Comparison of ENCODE assay signal across 8 mouse cellular contexts in genomic region chr7:73391002-73391517, GRCm38 (mm10). TPM values are rescaled to one million over a fixed set of nuclear protein-coding genes. Genes with fewer than 3 reads are reported as not detected.
A peak's percentile ranks its signal among the peaks of the same experiment; 100 is the strongest.
DNase-seq lines count a peak whose midpoint lies in the region; ATAC-seq and TF ChIP-seq lines count a peak whose summit lies in the region.

No protein-coding gene starts in this region.

- peak overlapping the region; percentile 75 for H3K27ac ChIP-seq in lung, postnatal 0 days (ENCODE audit: low read length)

- TF ChIP-seq EP300 in lung, postnatal 0 days (IDR thresholded peaks at IDR 0.05): no peak

- TF ChIP-seq CTCF in lung, postnatal 0 days (IDR thresholded peaks at IDR 0.05): no peak

- DNase-seq in NIH3T3 (ENCODE audit: low read depth): peak; percentile 97
- DNase-seq in cerebellum, adult 9-10 months: peak; percentile 81
- DNase-seq in heart, postnatal 36 days: peak; percentile 88 to 90
- DNase-seq in layer of hippocampus, adult 9-11 months: peak; percentile 80
- peak; percentile 94 for DNase-seq in lung, postnatal 0 days (ENCODE audit: low spot score)
- DNase-seq in right cerebral cortex, adult 18-20 months: peak; percentile 82
- no peak for DNase-seq in thymus, postnatal 36 days

- peak; percentile 67 for ATAC-seq in frontal cortex, adult (ENCODE audit: low TSS enrichment)
- ATAC-seq in lung, postnatal 0 days: peak; percentile 90

- no peaks in the 10 kb centered on the region for H3K27me3 ChIP-seq in lung, postnatal 0 days (replicated peaks; ENCODE audit: insufficient read depth, low read length)

- no peaks in the 10 kb centered on the region for H3K36me3 ChIP-seq in lung, postnatal 0 days (ENCODE audit: insufficient read depth, low read length)

- H3K4me3 ChIP-seq in lung, postnatal 0 days (ENCODE audit: low read depth, low read length): peak overlapping the region; percentile 67

- WGBS in lung, postnatal 0 days: 2% methylated on average over 21 of the region's 42 CpGs

- no peaks in the 10 kb centered on the region for H3K9me3 ChIP-seq in lung, postnatal 0 days (ENCODE audit: low read length)

- peak overlapping the region; percentile 72 for H3K9ac ChIP-seq in lung, postnatal 0 days (replicated peaks; ENCODE audit: low read depth)

- H3K4me2 ChIP-seq in lung, postnatal 0 days (replicated peaks; ENCODE audit: low read depth, low read length): peak overlapping the region; percentile 94

- intact Hi-C loops in heart, postnatal 36 days (cut with DNase I): loop anchor here (1.0 kb wide), 1 partner anchor 16 kb away; the partner anchor contains the start of gene Rgma

- peaks cover 7% of the 10 kb centered on the region for H3K4me1 ChIP-seq in lung, postnatal 0 days (ENCODE audit: insufficient read depth, low read depth, low read length)

RNA-seq across cellular contexts. Expression of gene Rgma, which starts 15.8 kb away (rescaled TPM):
- total RNA-seq in heart, postnatal 36 days (2021): 10 to 100 TPM; 52.1 to 87.0 TPM
- 4.8 and 5.9 TPM in 2 replicates for polyA plus RNA-seq in lung, postnatal 0 days (2015; fragmentation: Nextera tagmentation; extraction: Ambion mirVana)

Comparison
In these comparisons a context has a peak if more than half of its experiments do, and no peak if none do; other contexts are left out.
1. DNase-seq: peak in NIH3T3 (single experiment), cerebellum, adult 9-10 months (single experiment), heart, postnatal 36 days (2 of 2), layer of hippocampus, adult 9-11 months (single experiment), lung, postnatal 0 days (single experiment) and right cerebral cortex, adult 18-20 months (single experiment); none in thymus, postnatal 36 days (0 of 2).